Mouse (Mus musculus) left cerebral cortex, adult 11 months (tissue): ENCODE results near the gene Gngt2.
"Not testable (repeated sequence)": the region's sequence is repeated elsewhere in the genome, so short reads cannot be mapped to it uniquely, and the experiment has no call there.

Experiments
- DNase-seq: peaks from one replicate; pipeline ENCODE4 v3.0.0; 2022; ENCODE audit warnings: low spot score

Gene Gngt2

DNA sequence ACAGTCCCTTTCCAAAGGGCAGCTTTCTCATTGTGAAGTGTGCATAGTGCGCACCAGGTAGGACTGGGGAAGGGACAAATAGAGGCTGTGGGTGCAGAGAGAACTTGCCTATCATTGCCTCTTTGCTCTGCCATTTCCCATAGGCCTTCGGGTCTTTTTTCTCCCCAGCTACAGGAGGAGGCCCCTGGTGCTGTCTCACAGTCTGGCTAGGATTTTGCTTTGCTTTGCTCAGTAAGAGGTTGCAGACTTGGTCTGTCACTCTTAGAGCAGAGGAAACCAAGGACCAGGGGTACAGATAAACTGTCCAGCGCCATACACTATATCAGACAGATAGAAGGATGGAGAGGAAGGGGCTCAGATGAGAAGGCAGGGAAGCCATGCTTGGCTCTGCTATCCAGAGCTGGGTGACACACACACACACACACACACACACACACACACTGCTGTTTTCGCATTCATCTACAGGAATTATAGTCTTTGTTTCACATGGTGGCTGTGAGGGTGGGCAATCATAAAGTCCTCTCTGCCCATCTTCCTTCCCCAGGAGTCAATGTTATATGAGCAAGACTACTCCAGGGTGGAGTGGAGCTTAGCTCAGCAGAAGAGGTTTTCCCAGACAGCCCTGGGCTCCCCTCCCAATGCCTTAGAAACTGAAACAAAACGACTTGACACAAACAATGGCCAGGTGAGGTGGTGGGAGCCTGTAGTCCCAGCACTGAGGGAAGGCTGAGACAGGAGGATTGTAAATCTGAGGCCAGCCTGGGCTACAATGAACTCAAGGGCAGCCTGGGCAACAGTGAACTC is 3.9 kb downstream of the Gngt2 start:
- no peak for DNase-seq

DNA sequence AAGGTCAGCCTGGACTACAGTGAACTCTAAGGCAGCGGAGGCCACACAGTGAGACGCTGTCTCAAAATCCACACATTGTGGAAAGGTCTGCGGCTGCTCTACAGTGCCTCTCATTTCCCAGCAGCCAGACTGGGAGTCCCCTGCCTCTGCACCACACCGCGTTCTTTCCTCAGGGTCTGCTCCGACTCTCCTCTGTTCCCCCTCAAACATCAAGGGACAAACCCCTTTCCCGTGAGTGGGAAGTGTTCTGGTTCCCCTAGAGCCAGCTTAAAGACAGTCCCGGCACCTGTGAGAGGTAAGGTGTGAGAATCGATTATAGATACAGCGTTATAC is 4.4 kb downstream of the Gngt2 start:
- DNase-seq: no peak

DNA sequence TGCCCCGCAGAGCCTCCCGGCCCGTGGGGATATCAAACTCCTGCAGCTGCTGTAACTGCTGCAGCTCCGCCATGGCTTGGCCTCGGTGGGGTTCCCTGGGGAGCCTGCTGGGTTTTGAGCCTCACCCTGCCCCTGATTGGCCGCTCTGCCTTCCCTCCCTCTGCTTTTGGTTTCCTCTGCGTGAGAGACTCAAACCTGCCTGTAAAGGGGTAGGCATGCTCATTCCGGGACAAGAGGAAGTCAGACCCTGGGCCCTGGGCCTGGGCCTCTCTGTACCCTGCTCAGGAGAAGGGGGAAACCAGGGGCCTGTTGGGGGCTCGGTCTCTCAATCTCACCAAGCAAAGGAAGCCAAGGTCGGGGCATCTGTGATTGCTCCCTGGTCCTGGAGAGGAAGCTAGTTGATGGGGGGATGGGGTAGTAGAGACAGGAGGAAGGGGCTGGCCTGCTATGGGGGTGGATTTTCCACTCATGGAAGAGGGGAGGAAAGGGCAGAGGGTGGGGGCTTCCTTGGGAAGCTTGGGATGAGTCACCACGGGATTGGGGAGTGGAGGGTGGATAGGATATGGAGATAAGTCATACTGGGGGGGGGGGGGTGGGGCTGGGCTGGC is 5.2 kb downstream of the Gngt2 start, which contains the start of gene Abi3:
TSS of gene Abi3 (minus strand) at position 403 of the 608 bp plus-strand sequence.
- DNase-seq: no peak

DNA sequence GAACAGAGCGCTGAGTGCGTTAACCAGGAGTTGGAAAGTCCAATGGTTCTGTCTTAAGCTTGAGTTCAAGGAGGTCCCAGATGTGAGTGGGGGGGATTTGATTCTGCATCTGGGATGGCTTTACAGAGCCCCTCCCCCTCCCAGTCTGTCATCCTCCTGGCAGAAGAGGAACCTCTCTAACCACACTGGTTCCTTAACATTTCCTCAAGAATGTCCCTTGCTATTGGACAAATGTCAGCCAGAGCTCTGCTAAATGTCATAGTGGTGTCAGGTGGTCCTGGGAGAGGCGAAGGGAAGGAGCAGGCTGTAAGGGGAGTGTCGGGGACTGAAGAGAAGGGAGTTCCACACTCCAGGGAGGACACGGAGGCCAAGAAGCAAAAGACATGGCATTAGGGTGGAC is 5.9 kb downstream of the Gngt2 start:
- no peak for DNase-seq

DNA sequence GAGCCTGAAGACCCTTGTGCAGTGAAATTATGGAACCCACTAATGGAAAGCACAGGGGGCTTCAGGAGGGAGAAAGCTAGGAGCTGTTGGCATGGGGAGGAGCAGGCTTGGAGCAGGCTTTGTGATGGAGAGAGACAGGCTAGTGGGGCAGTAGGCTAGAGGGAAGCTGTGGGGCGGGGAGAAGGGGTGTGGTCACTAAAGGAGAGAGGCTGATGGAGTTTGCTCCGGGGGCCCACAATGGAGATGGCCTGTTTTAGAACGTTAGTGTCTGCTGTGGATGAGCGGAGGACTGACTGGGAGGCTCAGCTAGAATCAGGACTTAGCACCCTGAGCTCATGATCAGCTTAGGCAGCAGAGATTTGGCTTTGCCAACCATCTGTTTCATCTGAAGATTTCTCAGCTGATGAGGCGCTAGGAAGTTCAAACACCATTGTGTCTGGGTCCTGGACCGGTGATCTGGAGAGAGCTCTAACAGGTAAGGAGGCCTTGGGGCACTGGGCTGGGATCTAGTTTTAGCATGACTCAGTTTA is 6.5 kb downstream of the Gngt2 start:
- DNase-seq: no peak

DNA sequence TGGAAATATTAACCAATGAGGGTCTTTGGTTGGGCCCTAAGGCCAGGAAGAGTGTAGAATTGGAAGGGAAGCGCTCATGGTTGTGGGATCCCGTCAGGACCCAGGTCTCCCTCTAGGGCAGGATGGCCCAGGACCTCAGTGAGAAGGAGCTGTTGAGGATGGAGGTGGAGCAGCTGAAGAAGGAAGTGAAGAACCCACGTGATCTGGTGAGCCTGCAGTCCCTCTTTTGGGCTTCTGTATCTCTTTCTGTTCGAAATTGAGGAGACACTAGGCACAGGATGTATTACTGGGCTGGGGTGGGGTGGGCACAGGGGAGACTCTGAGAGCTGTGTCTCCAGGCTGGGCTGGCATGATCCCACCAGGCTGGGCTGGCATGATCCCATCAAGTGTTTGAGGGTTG is 7.9 kb downstream of the Gngt2 start:
- DNase-seq: no peak

DNA sequence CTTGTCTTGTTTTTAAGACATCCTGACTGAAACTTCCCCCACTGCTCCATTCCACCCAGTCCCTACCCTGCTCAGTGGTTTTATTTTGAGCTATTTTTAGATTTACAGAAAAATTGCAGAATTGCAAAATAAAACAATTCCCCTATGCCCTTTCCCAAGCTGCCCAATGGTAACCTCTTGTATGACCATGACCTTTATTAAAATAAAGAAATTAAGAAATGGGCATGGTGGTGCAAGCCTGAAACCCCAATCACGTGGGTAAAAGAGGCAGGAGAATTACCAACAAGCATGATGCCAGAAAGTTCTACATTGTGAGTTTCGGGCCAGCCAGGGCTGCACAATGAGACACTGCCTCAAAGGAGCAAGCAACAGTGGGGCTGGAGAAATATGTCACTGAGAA is 13.9 kb downstream of the Gngt2 start:
- DNase-seq: no peak

DNA sequence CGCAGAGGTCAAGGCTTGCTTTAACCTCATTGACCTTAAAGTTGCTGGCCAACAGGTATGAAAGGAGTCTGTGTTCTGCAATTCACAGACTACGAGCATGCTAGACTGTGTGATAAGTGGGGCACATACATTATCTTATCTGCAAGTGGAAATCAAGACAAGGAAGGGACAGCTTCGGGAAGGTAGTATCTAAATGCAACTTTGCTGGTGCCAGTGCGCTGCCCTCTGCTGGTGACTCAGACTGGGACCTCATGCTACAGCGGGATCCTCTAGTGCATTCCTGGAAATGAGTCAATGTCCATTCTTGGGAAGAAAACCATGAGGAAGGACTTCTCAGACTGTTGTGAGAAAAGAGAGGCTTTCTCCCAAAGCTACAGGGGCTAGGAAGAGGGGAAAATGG is 16.7 kb downstream of the Gngt2 start:
- no peak for DNase-seq

DNA sequence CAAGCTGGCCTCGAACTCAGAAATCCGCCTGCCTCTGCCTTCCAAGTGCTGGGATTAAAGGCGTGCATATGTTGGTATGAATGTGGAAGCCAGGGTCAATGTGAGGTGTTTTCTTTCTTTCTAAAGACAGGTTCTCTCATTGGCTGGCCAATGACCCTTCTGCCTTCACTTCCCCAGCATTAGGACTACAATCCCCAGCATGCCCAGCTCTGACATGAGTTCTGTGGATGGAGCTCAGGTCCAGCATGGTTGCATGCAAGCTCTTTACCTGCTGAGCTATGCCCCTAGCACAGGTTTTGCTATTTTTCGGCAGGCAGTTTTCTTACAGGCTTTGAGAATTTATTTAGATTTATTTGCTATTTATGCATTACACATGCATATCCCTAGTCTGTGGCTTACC is 20.3 kb downstream of the Gngt2 start:
- no peak for DNase-seq

DNA sequence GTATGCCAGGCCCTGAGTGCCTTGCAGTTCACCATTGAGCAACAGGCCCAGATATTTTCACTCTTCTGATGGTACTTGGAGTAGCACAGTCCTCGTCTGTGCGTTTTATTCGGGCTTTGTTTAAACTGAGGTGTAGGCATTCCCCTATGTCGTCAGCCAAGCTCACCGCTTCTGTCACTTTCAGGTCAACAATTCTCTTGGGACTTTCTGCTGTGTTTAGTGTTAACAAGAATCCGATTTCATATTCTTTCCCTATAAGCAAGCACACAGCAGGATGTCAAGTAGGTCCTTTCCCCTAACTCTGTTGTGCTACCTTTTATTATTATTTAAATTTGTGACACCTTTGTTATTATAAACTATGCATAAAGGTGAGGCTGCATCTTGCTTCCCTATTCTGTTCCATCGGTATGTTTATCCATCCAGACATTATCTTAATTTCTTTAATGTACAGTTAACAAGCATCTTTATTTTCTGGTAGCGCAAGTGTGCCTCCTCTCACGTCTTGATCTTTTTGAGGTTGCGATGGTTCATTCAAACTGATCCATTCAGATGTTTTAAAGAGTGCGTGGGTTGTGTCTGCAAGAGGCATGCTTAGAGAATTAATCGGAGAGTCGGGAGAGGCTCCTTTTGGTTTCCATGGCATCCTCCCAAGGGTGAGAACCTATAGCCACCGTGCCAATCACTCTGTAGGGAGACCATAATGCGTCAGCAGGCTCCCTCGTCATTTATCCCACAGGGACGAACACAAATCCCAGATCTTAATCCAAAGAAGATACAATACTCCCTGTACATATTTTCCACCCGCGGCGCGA is 20.9 kb downstream of the Gngt2 start:
- DNase-seq: peak; percentile 51

DNA sequence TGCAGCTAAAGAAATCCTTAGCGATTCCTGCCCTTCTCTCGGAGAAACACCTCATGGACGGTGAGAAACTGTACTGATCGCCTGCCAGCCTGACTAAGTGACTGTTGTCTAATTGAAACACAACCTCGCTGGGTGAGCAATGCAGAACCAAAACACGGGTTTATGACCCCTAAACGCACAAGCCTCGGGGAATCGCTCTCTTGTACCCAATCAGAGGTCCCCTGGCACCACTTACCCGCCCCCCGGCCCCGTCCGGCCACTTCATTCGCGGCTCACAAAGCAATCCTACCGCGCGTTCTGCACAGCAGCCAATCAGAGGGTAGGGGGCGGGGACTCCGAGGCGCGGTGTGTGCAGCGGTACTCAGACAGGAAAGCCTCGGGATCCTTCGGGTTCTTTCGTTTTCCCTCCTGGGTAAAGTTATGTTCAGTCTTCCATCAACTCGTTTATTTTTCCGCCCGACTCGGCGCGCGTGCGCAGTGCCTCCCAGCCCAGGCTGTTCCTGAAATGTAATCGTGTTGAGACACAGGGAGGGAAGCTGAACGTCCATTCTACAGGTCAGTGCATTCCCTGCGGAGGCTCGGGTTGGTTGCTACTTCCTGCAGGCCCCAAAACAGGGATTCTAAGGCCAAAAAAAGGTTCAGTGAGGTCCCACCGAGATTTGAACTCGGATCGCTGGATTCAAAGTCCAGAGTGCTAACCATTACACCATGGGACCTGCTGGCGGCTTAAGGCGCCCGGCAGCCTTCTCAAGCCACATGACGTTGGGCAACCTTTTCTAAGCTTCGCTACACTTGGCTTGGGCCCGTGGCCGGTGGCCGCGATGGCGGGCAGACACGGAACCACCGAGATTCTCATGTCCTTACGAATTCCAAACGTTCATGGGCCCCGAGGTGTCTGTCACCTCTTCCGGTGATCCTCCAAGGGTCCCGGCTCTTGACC is 21.8 kb downstream of the Gngt2 start:
- DNase-seq: peak; percentile 96

DNA sequence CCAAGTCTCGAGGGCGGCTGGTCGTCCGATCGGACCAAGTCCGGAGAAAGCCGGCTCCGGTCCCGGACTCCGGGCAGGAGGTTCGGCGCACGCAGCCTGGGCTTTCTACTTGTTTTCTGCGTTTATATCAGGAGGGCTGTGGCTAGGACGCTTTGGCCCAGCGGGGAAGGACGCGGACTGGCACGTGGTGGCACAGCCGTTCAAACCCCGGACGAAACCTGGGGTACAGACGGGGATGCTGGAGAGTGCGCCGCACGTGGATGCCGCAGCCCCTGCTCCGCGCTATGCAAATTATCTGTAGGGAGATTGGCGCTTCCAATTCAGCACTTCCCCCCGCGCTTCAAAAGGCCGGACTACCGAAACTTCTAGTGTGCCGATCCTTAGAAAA is 22.4 kb downstream of the Gngt2 start:
- DNase-seq: peak; percentile 59

DNA sequence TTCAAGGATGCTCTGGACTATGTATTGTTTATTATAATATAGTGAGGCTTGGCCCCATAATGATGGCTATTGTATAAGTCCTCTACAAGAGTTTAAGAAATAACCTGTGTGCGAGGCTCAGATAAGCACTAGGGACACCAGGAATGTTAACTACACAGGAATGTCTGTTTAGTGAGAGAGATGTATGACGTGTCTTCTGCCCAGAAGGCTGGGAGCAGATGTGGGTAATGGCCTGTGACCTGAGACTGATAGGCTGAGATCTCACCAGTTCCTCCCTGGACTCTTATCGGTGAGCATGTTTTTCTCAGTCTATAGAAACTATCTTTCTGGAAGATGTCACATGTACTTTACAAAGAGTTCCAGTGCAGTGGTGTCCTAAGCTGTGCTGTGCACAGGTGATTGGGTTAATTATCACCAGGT is 23.1 kb downstream of the Gngt2 start:
- no peak for DNase-seq

DNA sequence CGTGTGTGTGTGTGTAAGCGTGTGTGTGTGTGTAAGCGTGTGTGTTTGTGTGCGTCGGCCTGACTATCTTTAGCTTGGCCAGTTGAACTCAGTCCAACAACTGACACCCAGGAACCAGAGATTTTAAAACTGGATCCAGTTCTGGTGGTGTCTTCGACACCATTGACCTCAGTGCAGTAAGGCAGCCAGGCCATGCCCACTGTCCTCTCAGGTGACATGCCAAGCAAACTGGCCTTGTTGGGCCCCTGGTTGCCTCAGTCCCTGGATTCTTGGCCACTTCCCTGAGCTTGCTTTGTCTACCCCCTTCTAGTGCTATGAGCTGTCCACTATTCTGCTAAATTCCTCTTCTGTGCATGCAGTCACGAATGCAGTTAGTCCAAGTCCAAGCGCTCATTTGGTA is 24.4 kb downstream of the Gngt2 start:
- no peak for DNase-seq

DNA sequence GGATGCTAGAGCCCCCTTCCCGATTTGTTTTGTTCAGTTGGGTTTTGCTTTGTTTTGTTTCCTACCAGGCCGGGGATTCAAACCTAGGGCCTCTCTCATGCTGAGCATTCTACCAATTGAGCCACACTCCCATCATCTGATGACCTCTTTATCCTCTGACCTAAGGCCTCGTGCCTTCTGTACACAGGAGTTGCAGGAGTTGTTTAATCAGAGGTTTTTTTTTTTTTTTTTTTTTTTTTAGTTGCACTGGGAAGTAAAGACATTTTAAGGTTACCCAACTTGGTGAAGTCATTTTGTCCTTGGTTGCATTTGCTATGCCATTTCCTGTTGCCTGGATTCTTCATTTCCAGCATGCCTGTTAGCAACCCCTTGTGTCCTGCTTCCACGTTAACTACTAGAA is 32.4 kb downstream of the Gngt2 start:
- DNase-seq: no peak

DNA sequence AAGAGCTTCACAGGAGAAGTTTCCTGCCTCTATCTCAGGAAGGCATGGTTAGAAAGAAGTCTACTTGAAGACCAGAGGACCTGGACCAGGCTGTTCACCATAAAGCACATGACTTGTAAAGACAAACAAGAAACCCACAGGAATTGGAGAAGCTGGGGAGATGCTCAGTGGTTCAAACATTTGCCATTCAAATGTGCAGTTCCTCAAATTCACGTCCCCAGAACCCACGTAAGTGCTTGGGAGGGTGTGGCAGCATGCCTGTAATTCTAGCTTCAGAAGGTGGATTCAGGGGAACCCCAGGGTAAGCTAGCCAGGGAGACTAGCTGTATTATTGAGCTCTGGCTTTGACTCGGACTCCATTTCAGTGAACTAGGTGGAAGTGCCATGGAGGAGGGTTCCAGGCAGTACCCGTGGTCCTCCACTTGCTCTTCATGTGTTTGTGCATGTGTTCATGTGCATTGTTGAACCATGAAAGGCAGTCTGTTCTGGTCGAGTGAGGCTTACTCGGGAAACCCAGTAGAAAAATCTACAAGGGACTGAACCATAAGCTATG is 33.0 kb downstream of the Gngt2 start:
- no peak for DNase-seq

DNA sequence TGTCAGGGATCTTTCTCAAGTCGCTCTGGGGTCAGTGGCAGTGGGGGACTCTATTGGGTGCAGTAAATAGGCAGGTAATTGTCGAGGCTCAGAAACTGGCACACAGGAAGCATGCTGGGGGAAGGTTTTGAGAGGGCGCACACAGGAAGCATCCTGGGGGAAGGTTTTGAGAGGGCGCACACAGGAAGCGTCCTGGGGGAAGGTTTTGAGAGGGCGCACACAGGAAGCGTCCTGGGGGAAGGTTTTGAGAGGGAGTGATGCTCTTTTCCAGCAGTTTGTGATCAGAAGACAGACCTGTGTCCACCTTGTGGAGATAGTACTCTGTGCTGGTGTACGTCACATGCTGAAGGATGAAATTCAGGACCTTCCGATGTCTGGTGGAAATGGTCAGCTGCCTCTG is 38.8 kb downstream of the Gngt2 start:
- DNase-seq: no peak

DNA sequence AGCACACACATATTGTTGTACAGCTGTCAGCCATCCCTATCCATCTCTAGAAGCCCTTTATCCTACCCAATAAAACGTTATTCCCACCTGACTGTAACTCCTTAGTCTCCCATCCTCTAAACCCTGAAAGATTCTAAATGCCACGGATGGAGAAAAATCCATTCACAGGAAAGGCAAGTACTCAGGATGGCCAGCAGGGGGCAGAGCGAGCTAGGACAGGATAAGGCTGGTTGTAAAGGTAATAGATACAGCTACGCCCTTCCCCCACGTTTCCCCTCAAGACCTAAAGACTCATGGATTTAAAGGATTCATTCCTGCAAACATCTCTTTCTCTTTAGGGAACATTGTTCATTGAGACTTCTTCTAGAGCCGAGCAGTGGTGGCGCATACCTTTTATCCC is 39.3 kb downstream of the Gngt2 start:
- no peak for DNase-seq

DNA sequence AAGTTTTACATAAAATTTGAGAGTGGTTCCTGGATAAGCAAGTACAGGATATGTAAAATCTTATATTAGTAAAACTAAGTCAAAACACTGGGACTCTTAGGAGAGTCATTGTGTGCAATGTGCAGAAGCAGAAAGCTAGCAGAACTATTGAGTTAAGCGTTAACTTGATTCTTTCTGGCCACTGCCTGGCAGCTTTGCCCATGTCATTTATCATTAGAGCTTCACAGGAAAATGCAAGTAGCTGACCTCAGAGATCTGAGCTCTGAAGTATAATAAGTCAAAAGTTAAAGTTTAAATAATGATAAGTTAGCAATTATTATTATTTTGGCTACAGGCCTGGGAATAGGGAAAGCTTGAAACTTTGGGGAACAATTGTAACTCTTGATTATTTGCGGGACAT is 42.8 kb downstream of the Gngt2 start:
- not testable (repeated sequence) for DNase-seq

DNA sequence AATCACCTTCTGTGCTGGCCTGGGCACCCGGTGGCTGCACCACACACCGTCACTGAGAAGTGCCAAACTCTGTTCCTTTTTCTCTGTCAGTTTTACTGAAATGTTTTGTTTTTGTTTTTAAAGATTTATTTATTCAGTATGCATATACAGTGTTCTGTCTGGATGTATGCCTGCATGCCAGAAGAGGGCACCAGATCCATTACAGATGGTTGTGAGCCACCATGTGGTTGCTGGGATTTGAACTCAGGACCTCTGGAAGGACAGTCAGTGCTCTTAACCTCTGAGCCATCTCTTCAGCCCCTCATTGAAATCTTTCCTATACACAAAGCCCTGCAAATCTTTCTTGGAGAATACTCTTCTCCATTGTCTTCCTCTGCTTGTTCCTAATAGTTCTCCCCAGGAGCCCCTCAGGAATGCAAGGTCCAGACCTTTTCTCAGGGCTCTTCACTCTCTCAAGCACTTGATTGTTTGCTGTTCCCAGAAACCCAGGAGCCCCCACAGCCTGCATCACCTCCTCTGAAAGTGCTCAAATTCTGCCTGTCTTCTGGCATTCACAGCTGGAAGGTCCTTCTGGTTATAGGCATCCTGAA is 53.5 kb downstream of the Gngt2 start:
- no peak for DNase-seq
